ENCODE assay signal across 9 mouse cellular contexts in genomic region chr1:195018089-195018999, GRCm38 (mm10).
DNase-seq lines count a peak whose midpoint lies in the region; TF ChIP-seq lines count a peak whose summit lies in the region.
"Had no signal": no experiment of that assay in that cellular context is flagged by ENCODE, and none has a peak within 500 bp of the region (broad histone marks: within the 10 kb centered on the region; RNA-seq: fewer than 3 reads in every experiment).

No protein-coding gene starts in this region.

- no peaks in the 10 kb centered on the region for H3K36me3 ChIP-seq in testis, adult 2 months (ENCODE audit: control insufficient read depth, insufficient read depth, low read length)

- no peak for DNase-seq in testis, postnatal 10 days (ENCODE audit: low spot score)
- DNase-seq in cerebellum, adult 9-11 months, result peak; percentile 95
- DNase-seq in heart, postnatal 25 days (ENCODE audit: low spot score), result peak; percentile 68
- peak; percentile 98 for DNase-seq in layer of hippocampus, adult 9-10 months (ENCODE audit: low spot score)
- DNase-seq in lung, postnatal 10 days, result peak; percentile 66
- peak; percentile 85 to 93 for DNase-seq in right cerebral cortex, postnatal 36 days (ENCODE audit: low spot score in 2 of 2)
- DNase-seq in yolk sac, embryonic 10.5 days (ENCODE audit: low spot score), result no peak
- DNase-seq: lung, embryonic 14.5 days had no signal

- intact Hi-C loops in heart, postnatal 25 days (cut with DNase I), result no loop called here

- H3K27ac ChIP-seq in testis, adult 2 months (ENCODE audit: control insufficient read depth, insufficient read depth, low read depth, low read length), result no peak overlapping the region

- no peak for TF ChIP-seq CTCF in testis, adult 2 months (IDR thresholded peaks at IDR 0.05; ENCODE audit: control insufficient read depth, insufficient read depth, insufficient replicate concordance, low read depth, low read length)

- H3K27me3 ChIP-seq in testis, adult 2 months (ENCODE audit: control insufficient read depth, insufficient read depth, low read length), result no peaks in the 10 kb centered on the region

- TF ChIP-seq POLR2A in testis, adult 2 months (IDR thresholded peaks at IDR 0.05; ENCODE audit: control insufficient read depth, low read depth, low read length), result no peak

- H3K4me3 ChIP-seq in testis, adult 2 months (ENCODE audit: control insufficient read depth, low read depth, low read length), result peak overlapping the region; percentile 15; the same call in 1 of the 2 replicates

- H3K4me1 ChIP-seq in testis, adult 2 months (ENCODE audit: control insufficient read depth, insufficient read depth, low read length), result no peaks in the 10 kb centered on the region

Comparison
In these comparisons a context has a peak if more than half of its experiments do, and no peak if none do; other contexts are left out.
1. DNase-seq: peak in cerebellum, adult 9-11 months (single experiment), heart, postnatal 25 days (single experiment), layer of hippocampus, adult 9-10 months (single experiment), lung, postnatal 10 days (single experiment) and right cerebral cortex, postnatal 36 days (2 of 2); none in testis, postnatal 10 days (single experiment) and yolk sac, embryonic 10.5 days (single experiment).